Mouse (Mus musculus) megakaryocyte, embryonic 14.5 days (primary cell): ENCODE data around the gene Ntn1. TPM values are rescaled to one million over a fixed set of nuclear protein-coding genes. Genes with fewer than 3 reads are reported as not detected.

Experiments
- H3K27me3 ChIP-seq: replicated peaks from 2 replicates; pipeline ENCODE3; 2012; ENCODE audit warnings: inconsistent platforms
- H3K36me3 ChIP-seq: replicated peaks from 2 replicates; pipeline ENCODE3; 2012; ENCODE audit warnings: low read length, inconsistent platforms, mixed read lengths
- H3K4me1 ChIP-seq: 2 replicates; pipeline ENCODE4 v1.6.1; 2012; ENCODE audit warnings: inconsistent platforms
- H3K4me3 ChIP-seq: replicated peaks from 2 replicates; pipeline ENCODE3; 2012; ENCODE audit warnings: moderate library complexity, mild to moderate bottlenecking, inconsistent platforms
- H3K9me3 ChIP-seq: 2 replicates; pipeline ENCODE4 v1.6.1; 2012; ENCODE audit warnings: inconsistent platforms
- FLI1 ChIP-seq: IDR thresholded peaks from 2 replicates; pipeline ENCODE4 v1.6.1; 2012; ENCODE audit warnings: low read length, inconsistent platforms, mixed read lengths
- GATA1 ChIP-seq: IDR thresholded peaks from 3 replicates; pipeline ENCODE4 v1.6.1; 2012; ENCODE audit warnings: mixed read lengths, low read length, inconsistent platforms, borderline replicate concordance
- polyA plus RNA-seq: library from polyadenylated mRNA; stranded (reverse); fragments of >175 nt; gene quantifications from 2 replicates; pipeline ENCODE4 v1.2.3, GENCODE M21; 2012; ENCODE audit warnings: low replicate concordance; ENCODE audit not compliant: insufficient read depth

The Ntn1 gene
- polyA plus RNA-seq, 1 experiment: 0.19 TPM

DNA sequence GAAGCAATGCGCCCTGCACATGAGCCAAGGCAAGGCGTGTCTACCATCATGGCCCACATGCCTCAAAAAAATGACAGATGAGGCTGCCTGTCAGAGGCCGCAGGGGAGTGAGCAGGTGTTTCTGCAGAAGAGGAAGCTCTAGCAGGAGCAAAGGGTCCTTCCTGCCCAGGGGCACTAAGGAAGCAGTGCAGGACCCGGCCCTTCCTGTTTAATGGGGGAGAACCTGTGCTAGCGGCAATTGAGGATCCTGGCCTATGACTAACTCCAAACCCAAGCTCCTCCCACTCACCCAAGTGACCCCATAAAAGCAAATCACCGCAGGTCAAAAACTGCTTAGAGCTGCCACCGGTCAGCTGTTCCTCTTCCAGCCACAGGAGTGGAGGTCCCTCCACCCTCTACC lies 147.1 kb downstream of the Ntn1 start:
- TF ChIP-seq GATA1: no peak
- TF ChIP-seq FLI1: no peak
- H3K4me3 ChIP-seq: no peak overlapping the region
- peaks cover 40% of the 10 kb centered on the region for H3K27me3 ChIP-seq
- H3K36me3 ChIP-seq: no peaks in the 10 kb centered on the region
- H3K9me3 ChIP-seq: peaks cover 18% of the 10 kb centered on the region; the same call in 1 of the 2 replicates
- no peaks in the 10 kb centered on the region for H3K4me1 ChIP-seq

DNA sequence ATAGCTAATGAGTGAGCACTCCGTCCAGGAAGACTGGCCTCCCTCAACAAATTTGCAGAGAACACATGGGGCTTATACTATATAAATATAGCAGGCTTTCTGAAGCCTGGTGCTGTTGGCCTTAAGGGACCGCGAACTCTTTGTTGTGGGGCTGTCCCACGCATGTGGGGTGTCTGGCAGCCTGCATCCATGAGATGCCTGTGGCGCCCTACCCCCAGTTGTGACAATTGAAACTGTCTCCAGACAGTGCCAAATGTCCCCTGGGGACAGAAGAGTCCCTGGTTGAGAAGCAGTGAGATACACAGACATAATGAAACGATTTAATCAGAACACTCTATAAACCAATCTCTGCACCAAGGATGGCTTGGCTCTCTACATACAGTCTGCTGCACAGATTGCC lies 150.5 kb downstream of the Ntn1 start:
- Histone ChIP-seq H3K36me3 (no peaks in the 10 kb centered on the region), H3K27me3 (peaks cover 32% of the 10 kb centered on the region), H3K4me3 (no peak overlapping the region), H3K9me3 (peaks cover 18% of the 10 kb centered on the region; the same call in 1 of the 2 replicates), H3K4me1 (no peaks in the 10 kb centered on the region)
- no peak for TF ChIP-seq GATA1
- no peak for TF ChIP-seq FLI1

DNA sequence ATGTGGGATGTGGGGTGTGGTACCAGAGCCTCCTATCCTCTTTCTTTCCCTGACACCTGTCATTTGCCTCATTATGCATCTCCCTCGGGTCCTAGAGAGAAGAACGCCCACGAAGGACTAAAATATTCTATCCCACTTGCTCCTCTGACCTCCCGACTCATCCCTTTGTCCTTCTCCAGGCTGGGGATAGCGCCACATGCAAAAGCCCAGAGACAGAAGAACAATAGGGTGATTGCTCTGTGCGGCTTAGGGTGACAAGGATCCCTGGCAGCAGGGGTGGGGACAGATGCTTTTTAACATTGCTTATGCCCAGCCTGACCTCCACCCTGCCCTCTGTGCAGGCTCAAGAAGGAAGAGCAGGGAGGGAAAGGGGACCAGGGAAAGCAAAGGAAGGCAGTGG lies 152.7 kb downstream of the Ntn1 start:
- Histone ChIP-seq H3K4me3 (no peak overlapping the region), H3K36me3 (no peaks in the 10 kb centered on the region), H3K27me3 (peaks cover 29% of the 10 kb centered on the region), H3K4me1 (no peaks in the 10 kb centered on the region), H3K9me3 (peaks cover 26% of the 10 kb centered on the region)
- TF ChIP-seq GATA1 (no peak), FLI1 (no peak)

DNA sequence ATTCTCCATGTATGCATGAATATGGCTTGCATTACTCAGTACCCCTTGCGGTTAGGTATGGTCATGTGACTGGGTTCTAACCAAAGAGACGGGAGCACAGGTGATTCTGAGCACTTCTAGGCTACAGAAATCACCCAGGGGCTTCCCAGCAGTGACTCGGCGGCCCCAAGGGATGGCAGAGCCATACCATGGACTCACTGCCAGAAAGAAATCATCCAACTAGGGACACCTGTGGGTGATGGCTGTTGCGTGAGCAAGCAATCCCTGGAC lies 155.7 kb downstream of the Ntn1 start:
- Histone ChIP-seq H3K36me3 (no peaks in the 10 kb centered on the region), H3K4me1 (no peaks in the 10 kb centered on the region), H3K27me3 (peaks cover 27% of the 10 kb centered on the region), H3K4me3 (no peak overlapping the region), H3K9me3 (peaks cover 33% of the 10 kb centered on the region)
- TF ChIP-seq FLI1: no peak
- TF ChIP-seq GATA1: no peak

DNA sequence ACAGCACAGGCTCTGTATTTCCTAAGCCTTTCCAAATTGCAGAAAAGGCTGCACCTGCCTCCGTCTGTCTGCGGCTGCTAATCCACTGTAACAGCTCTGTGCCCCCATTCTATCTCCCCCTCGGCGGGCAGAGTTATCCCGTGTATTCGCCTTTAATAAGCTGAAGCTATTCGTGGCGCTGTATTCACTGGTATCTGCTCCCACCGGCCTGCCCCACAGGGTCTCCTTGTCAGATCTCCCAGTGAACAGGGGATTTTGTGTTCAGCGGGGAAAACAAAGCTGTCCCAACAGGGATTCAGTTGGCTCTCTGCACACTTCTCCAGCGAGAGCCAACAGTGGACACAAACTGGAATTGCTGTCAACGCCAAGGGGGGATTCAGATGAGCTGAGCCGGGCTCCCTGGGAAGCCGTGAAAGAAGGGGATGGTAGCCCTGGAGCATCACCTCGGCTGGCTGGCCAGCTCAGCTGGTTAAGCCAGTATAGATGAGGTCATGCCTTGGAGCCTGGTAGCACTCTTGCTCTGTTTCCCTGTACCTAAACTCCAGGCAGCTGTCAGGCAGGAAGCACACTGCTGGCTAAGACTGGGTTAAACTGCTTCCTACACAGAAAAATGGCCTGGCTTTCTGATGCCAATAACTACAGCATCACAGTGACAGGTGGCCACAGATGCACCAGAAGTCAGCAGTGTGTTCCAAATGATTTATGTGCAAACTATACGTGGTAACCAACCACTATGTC lies 156.2 kb downstream of the Ntn1 start:
- Histone ChIP-seq H3K4me1 (no peaks in the 10 kb centered on the region), H3K4me3 (no peak overlapping the region), H3K36me3 (no peaks in the 10 kb centered on the region), H3K9me3 (peaks cover 33% of the 10 kb centered on the region), H3K27me3 (peaks cover 30% of the 10 kb centered on the region)
- TF ChIP-seq FLI1 (no peak), GATA1 (no peak)

DNA sequence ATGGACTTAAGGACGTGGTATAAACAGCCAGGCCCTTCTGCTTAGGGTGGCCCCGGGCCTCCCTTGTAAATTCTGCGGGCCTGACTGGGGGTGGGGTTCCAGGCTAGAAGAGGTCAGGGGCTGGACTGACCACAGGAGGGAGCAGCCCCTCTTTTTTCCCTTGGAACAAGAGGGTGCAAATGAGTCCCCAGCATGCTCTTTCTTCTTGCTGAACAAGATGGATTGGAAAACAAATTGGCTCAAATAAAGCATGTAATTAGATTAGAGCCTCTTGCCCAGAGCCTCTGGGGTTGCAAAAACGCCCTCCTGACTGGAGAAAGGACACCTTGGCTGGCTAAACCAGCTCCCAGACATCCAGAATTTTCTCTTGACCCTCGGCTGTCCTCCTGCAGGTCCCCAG lies 160.9 kb downstream of the Ntn1 start:
- no peaks in the 10 kb centered on the region for H3K4me1 ChIP-seq
- no peaks in the 10 kb centered on the region for H3K36me3 ChIP-seq
- peaks cover 31% of the 10 kb centered on the region for H3K9me3 ChIP-seq
- peaks cover 43% of the 10 kb centered on the region for H3K27me3 ChIP-seq
- no peak overlapping the region for H3K4me3 ChIP-seq
- no peak for TF ChIP-seq FLI1
- TF ChIP-seq GATA1: no peak

DNA sequence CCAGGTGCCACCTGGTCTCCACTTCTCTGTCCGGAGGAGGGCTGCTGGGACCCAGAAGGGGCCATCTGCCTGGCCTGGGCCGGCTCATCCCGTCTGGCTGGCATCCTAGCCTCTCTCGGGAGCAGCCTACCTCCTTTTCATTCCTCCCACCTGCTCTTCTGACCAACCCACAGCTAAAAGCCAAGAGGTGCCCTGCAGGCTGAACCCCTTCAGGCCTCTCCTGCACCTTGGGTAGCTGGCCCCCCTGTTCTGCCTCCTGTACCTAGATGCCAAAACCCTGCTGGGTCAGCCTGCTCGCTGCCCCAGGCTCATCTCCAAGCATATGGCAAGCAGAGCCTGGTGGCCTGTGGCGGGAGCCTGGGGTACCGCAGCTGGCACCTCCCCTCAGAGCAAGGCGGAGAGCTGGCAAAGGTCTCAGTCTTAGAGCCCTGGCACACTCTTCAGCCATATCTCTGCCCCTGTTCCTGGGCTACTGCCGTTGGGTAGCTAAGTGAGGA lies 167.1 kb downstream of the Ntn1 start:
- TF ChIP-seq FLI1: no peak
- TF ChIP-seq GATA1: no peak

DNA sequence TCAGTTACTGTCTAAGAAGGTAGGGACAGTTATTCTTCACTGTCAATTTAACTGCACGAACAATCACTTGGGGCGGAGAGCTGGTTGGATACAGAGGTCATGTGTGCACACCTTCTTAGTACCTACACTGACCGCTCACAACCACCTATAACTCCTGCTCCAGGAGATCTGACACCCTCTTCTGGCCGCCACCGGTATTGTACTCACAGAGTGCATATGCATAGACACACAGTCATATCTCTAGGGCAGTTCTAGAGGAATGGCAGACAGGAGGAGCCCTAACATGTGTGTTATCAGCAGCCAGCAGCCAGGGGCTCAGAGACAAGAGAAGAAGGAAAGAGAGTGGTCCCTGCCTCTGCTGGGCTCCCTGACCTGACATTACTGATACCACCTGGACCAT lies 169.1 kb downstream of the Ntn1 start:
- no peaks in the 10 kb centered on the region for H3K36me3 ChIP-seq
- TF ChIP-seq FLI1 (no peak), GATA1 (no peak)
- no peak overlapping the region for H3K4me3 ChIP-seq
- H3K4me1 ChIP-seq: no peaks in the 10 kb centered on the region
- peaks cover 48% of the 10 kb centered on the region for H3K27me3 ChIP-seq
- peaks cover 8% of the 10 kb centered on the region for H3K9me3 ChIP-seq

More for the DNA sequence above, 167.1 kb downstream of the Ntn1 start:
- Histone ChIP-seq H3K27me3 (peaks cover 49% of the 10 kb centered on the region), H3K36me3 (no peaks in the 10 kb centered on the region), H3K9me3 (peaks cover 8% of the 10 kb centered on the region), H3K4me3 (no peak overlapping the region), H3K4me1 (no peaks in the 10 kb centered on the region)

DNA sequence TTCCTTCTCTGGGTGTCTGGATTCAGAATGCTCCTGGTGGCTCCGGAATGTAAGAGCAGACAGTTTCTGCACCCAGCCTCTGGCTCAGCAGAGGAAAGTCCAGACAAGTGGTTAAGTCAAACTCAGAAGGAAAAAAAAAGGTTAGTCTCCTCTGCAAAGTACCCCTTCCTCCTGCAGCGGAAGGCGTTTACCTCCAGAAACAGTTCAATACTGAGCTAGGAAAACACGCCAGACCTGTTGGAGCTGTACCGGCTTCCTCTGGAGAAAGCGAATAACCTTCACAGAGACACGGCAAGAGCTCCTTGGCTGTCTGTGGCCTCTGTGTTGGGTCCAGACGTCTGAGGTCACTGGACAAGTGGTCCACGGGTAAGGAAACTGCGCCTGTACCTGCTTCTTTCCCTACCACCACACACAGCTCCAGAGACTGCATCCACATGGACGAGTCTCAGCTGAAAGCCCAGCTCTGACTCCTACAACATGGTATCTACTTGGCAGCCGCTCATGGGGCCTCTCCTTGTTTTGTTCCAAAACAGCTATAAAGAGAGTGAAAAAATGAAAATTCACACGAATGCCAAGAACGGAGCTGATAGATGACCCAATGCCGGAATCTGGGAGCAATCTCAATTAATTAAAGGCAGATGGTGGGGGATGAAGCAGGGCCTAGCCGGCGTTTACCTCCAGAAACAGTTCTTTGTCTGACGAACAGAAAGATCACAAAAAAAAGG lies 171.5 kb downstream of the Ntn1 start:
- TF ChIP-seq FLI1 (no peak), GATA1 (no peak)
- Histone ChIP-seq H3K4me3 (no peak overlapping the region), H3K27me3 (peaks cover 53% of the 10 kb centered on the region), H3K36me3 (no peaks in the 10 kb centered on the region), H3K9me3 (peaks cover 8% of the 10 kb centered on the region), H3K4me1 (no peaks in the 10 kb centered on the region)

DNA sequence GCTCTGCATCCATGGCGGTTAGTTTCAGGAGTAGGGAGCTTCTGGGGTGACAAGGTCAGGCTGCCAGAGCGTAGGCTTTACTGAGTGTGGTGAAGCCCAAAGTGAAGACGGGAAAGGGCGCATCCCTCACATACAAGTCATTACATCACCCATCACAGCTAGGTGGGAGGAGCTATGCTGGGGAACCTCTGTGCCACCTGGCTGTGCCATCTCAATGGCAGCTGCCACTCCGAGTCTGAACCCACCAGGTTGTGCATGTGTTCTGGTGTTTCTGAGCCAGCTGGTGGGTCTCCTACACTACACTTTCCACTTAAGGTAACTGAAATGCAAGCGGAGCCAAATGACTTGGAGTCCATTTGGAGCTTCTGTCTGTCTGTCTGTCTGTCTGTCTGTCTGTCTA lies 172.8 kb downstream of the Ntn1 start:
- Histone ChIP-seq H3K4me3 (no peak overlapping the region), H3K27me3 (peaks cover 58% of the 10 kb centered on the region), H3K36me3 (no peaks in the 10 kb centered on the region), H3K4me1 (no peaks in the 10 kb centered on the region), H3K9me3 (peaks cover 5% of the 10 kb centered on the region)
- no peak for TF ChIP-seq GATA1
- no peak for TF ChIP-seq FLI1

DNA sequence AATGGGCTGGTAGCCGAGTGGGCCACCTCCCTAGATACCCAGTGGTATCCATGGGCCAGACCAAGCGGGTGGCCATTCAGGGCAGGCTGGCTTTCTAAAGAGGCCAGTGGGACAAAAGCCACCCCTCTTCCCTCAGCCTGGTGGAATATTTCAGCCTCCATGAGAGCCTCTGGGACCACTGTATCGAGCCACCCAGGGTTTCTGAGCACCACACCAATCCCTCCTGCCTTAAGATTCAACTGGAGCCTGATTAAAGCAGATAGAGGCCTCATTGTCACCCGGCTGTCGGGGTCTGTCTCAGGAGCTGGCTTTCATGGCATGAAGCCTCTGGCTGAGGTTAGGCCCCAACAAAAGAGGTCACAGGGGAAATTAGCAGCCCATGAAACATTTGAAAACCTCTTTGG lies 174.0 kb downstream of the Ntn1 start:
- H3K27me3 ChIP-seq: peaks cover 65% of the 10 kb centered on the region
- no peaks in the 10 kb centered on the region for H3K36me3 ChIP-seq
- H3K4me3 ChIP-seq: no peak overlapping the region
- H3K4me1 ChIP-seq: peaks cover 5% of the 10 kb centered on the region
- peaks cover 3% of the 10 kb centered on the region for H3K9me3 ChIP-seq
- TF ChIP-seq GATA1 (no peak), FLI1 (no peak)
